16 mouse cellular contexts compared by ENCODE assay signal in genomic region chr4:76312593-76312992, GRCm38 (mm10).
"Had no signal": no experiment of that assay in that cellular context is flagged by ENCODE, and none has a peak within 500 bp of the region (broad histone marks: within the 10 kb centered on the region; RNA-seq: fewer than 3 reads in every experiment).

No protein-coding gene starts in this region.

- H3K9me3 ChIP-seq: neural tube, embryonic 12.5 days; stomach, embryonic 15.5 days had no signal

- H3K4me3 ChIP-seq: megakaryocyte, embryonic 14.5 days; neural tube, embryonic 12.5 days; stomach, embryonic 15.5 days had no signal

- DNase-seq: lung, adult 18-20 months; lung, embryonic 14.5 days; lung, postnatal 14 days; lung, postnatal 36 days; midbrain, embryonic 14.5 days; right cerebral cortex, postnatal 14 days; thymus, adult 2 months; thymus, postnatal 25 days; thymus, postnatal 4 days had no signal

- H3K27ac ChIP-seq: macrophage; neural tube, embryonic 12.5 days; stomach, embryonic 15.5 days; stomach, postnatal 0 days had no signal

- ATAC-seq: midbrain, embryonic 16.5 days had no signal

- H3K4me2 ChIP-seq: lung, embryonic 14.5 days; midbrain, embryonic 11.5 days; neural tube, embryonic 12.5 days; stomach, embryonic 15.5 days had no signal

- H3K27me3 ChIP-seq: megakaryocyte, embryonic 14.5 days; neural tube, embryonic 12.5 days; stomach, embryonic 15.5 days had no signal

- H3K9ac ChIP-seq: lung, embryonic 14.5 days; neural tube, embryonic 12.5 days; stomach, embryonic 15.5 days had no signal

- H3K4me1 ChIP-seq: megakaryocyte, embryonic 14.5 days; stomach, embryonic 15.5 days had no signal

- H3K36me3 ChIP-seq: neural tube, embryonic 12.5 days; stomach, embryonic 15.5 days had no signal
